Mouse (Mus musculus): ENCODE results near the gene Actg1. TPM values are rescaled to one million over a fixed set of nuclear protein-coding genes. Genes with fewer than 3 reads are reported as not detected.
A peak's percentile ranks its signal among the peaks of the same experiment; 100 is the strongest.

The Actg1 gene
- total and polyA plus RNA-seq, 3 experiments, result 1,832 to 4,362 (median 2,424) TPM

DNA sequence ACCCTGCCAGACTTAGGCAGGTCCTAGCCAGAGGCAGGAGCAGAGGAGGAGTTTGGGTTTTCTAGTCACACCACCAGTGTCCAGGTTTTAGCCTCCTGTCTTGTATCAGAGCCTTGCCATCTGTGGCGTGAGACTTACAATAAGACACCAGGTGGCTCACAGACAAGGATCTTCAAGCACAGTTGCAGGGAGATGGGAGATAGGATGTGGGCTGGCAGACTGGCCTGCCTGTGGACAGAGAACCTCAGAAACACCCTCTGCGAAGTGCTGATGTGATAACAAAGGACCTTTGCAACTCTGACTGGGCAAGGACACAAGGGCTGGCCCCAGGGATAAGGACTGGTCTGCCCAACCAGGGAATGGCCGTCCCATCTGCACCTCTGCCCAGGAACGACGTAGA, 48.9 kb downstream of the Actg1 start:
- no peak overlapping the region for H3K9ac ChIP-seq (ENCODE audit: insufficient read depth, low read depth)
- H3K27me3 ChIP-seq (replicated peaks), result peaks cover 94% of the 10 kb centered on the region
- no peak overlapping the region for H3K4me3 ChIP-seq (replicated peaks in 1 of 3; ENCODE audit: low read depth in 2 of 3, low read length in 2 of 3, poor library complexity in 1 of 3)
- H3K27ac ChIP-seq (ENCODE audit: insufficient read depth, low read depth), result no peak overlapping the region
- H3K4me1 ChIP-seq (ENCODE audit: control insufficient read depth in 1 of 2, insufficient read depth in 2 of 2), result peaks cover 4% of the 10 kb centered on the region in 2 experiments
- DNase-seq (ENCODE audit: extremely low read depth), result no peak
- in situ Hi-C loops (cut with MboI; ENCODE audit: low pct_ligation_motif_present, low pct_unique_long_range_greater_than_20kb, low sequenced_read_pairs), result loop anchor here (5.0 kb wide), 1 partner anchor 42 kb away; no protein-coding TSS in a partner anchor
- no peak overlapping the region for H3K4me2 ChIP-seq (ENCODE audit: insufficient read depth, low read depth, poor library complexity, severe bottlenecking)
- TF ChIP-seq ETS1 (conservative IDR thresholded peaks at IDR 0.05; ENCODE audit: low read depth, low read length) (no peak), ZC3H11A (IDR thresholded peaks at IDR 0.05; ENCODE audit: low read depth, low read length) (no peak), JUN (IDR thresholded peaks at IDR 0.05; ENCODE audit: insufficient read depth, low read depth, low read length) (no peak), BHLHE40 (IDR thresholded peaks at IDR 0.05; ENCODE audit: low read depth, low read length) (no peak), ELF1 (IDR thresholded peaks at IDR 0.05; ENCODE audit: low read depth, low read length) (no peak), SMC3 (IDR thresholded peaks at IDR 0.05; ENCODE audit: low read depth, low read length) (no peak), UBTF (IDR thresholded peaks at IDR 0.05; ENCODE audit: low read depth, low read length) (no peak), MXI1 (IDR thresholded peaks at IDR 0.05; ENCODE audit: low read depth, low read length) (no peak), MYC (IDR thresholded peaks at IDR 0.05; ENCODE audit: low read depth, low read length) (no peak), MEF2A (IDR thresholded peaks at IDR 0.05; ENCODE audit: borderline replicate concordance, low read depth, low read length) (no peak), ZKSCAN1 (IDR thresholded peaks at IDR 0.05; ENCODE audit: borderline replicate concordance, low read depth, low read length) (no peak), NELFE (IDR thresholded peaks at IDR 0.05; ENCODE audit: low read depth, low read length) (no peak), MAFK (IDR thresholded peaks at IDR 0.05; ENCODE audit: insufficient replicate concordance, low read length) (no peak)
- H3K79me2 ChIP-seq (replicated peaks; ENCODE audit: control insufficient read depth, extremely low read depth, insufficient read depth, poor library complexity, severe bottlenecking), result no peaks in the 10 kb centered on the region
- dilution Hi-C loops (cut with MboI; ENCODE audit: extremely low pct_ligation_motif_present, extremely low pct_unique_long_range_greater_than_20kb, low sequenced_read_pairs), result no loop called here
- no peaks in the 10 kb centered on the region for H3K36me3 ChIP-seq (replicated peaks in 1 of 2; ENCODE audit: control insufficient read depth in 1 of 2, insufficient read depth in 1 of 2, low read length in 1 of 2)
- peaks cover 14% of the 10 kb centered on the region for H3K9me3 ChIP-seq (replicated peaks; ENCODE audit: low read length)

DNA sequence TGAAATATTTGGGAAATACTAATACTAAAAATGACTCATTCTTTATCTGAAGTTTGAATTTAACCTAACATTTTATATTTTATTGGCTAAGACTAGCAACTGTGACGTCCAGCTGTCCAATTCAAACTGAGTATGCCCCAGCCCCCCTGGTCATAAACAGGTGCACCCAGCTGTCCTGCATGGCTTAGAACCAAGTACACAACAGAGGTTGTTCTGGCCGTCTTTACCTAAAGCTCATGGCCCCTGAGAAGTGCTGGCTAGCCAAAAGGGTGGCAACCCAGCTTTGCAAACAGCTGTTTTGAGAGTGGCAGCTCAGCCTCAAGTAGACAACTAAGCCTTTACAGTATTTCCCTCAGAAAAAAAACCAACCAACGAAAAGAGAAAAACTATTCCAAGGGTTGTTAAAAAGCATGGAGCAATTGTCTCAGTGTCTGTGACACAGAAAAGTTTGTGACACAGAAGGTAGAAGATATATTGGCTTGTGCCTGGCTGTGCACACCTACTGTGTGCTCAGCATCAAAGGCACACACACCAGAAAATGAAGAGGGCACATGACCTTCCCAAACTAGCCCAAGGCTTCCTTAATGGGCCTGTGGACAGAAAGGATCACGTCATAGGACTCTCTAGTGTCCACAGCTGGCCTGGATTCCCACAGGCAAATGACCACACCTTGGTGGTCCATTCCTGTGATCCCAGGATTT, 49.8 kb downstream of the Actg1 start:
- Histone ChIP-seq H3K27ac (ENCODE audit: insufficient read depth, low read depth) (no peak overlapping the region), H3K79me2 (replicated peaks; ENCODE audit: control insufficient read depth, extremely low read depth, insufficient read depth, poor library complexity, severe bottlenecking) (no peaks in the 10 kb centered on the region), H3K36me3 (replicated peaks in 1 of 2; ENCODE audit: control insufficient read depth in 1 of 2, insufficient read depth in 1 of 2, low read length in 1 of 2) (no peaks in the 10 kb centered on the region), H3K4me1 (ENCODE audit: control insufficient read depth in 1 of 2, insufficient read depth in 2 of 2) (no peaks in the 10 kb centered on the region), H3K4me2 (ENCODE audit: insufficient read depth, low read depth, poor library complexity, severe bottlenecking) (no peak overlapping the region), H3K4me3 (replicated peaks in 1 of 3; ENCODE audit: low read depth in 2 of 3, low read length in 2 of 3, poor library complexity in 1 of 3) (no peak overlapping the region), H3K9ac (ENCODE audit: insufficient read depth, low read depth) (no peak overlapping the region), H3K9me3 (replicated peaks; ENCODE audit: low read length) (peaks cover 14% of the 10 kb centered on the region), H3K27me3 (replicated peaks) (peaks cover 94% of the 10 kb centered on the region)
- no peak for DNase-seq (ENCODE audit: extremely low read depth)
- in situ Hi-C loops (cut with MboI; ENCODE audit: low pct_ligation_motif_present, low pct_unique_long_range_greater_than_20kb, low sequenced_read_pairs), result loop anchor here (5.0 kb wide), 1 partner anchor 41 kb away; no protein-coding TSS in a partner anchor
- dilution Hi-C loops (cut with MboI; ENCODE audit: extremely low pct_ligation_motif_present, extremely low pct_unique_long_range_greater_than_20kb, low sequenced_read_pairs), result no loop called here
- TF ChIP-seq HCFC1 (IDR thresholded peaks at IDR 0.05; ENCODE audit: low read depth, low read length), result no peak
- TF ChIP-seq ZKSCAN1 (IDR thresholded peaks at IDR 0.05; ENCODE audit: borderline replicate concordance, low read depth, low read length), result peak; percentile 62
- TF ChIP-seq TBP (conservative IDR thresholded peaks at IDR 0.05; ENCODE audit: low read depth, low read length), result no peak

Data from CH12.LX (cell line).